Mouse (Mus musculus): ENCODE results near the gene Dusp5.

Gene Dusp5

GRCm38 (mm10) chr19:53539296-53539695 is 10.4 kb downstream of the Dusp5 start:
- in situ Hi-C loops (cut with MboI, MseI), result loop anchor here (5.0 to 10.0 kb wide), 2 partner anchors 114 to 137 kb away; no protein-coding TSS in a partner anchor

- in situ Hi-C loops (cut with MboI, MseI), result no loop called here
Measured at GRCm38 (mm10) chr19:53543602-53544001, 14.7 kb downstream of the Dusp5 start.

GRCm38 (mm10) chr19:53544923-53545561 is 16.1 kb downstream of the Dusp5 start:
- in situ Hi-C loops (cut with MboI, MseI), result no loop called here

GRCm38 (mm10) chr19:53547597-53547996 is 18.7 kb downstream of the Dusp5 start:
- in situ Hi-C loops (cut with MboI, MseI), result no loop called here

GRCm38 (mm10) chr19:53550972-53551371 is 22.1 kb downstream of the Dusp5 start:
- in situ Hi-C loops (cut with MboI, MseI), result no loop called here

- in situ Hi-C loops (cut with MboI, MseI), result no loop called here
Measured at GRCm38 (mm10) chr19:53552216-53552786, 23.4 kb downstream of the Dusp5 start.

GRCm38 (mm10) chr19:53552795-53553194 is 23.9 kb downstream of the Dusp5 start:
- in situ Hi-C loops (cut with MboI, MseI), result no loop called here

- in situ Hi-C loops (cut with MboI, MseI), result no loop called here
Measured at GRCm38 (mm10) chr19:53554402-53554801, 25.5 kb downstream of the Dusp5 start.

- in situ Hi-C loops (cut with MboI, MseI), result no loop called here
Measured at GRCm38 (mm10) chr19:53554981-53555616, 26.2 kb downstream of the Dusp5 start.

GRCm38 (mm10) chr19:53556841-53557240 is 27.9 kb downstream of the Dusp5 start:
- in situ Hi-C loops (cut with MboI, MseI), result no loop called here

- in situ Hi-C loops (cut with MboI, MseI), result no loop called here
Measured at GRCm38 (mm10) chr19:53557267-53557936, 28.5 kb downstream of the Dusp5 start.

GRCm38 (mm10) chr19:53560436-53560835 is 31.5 kb downstream of the Dusp5 start:
- in situ Hi-C loops (cut with MboI, MseI), result no loop called here

- in situ Hi-C loops (cut with MboI, MseI), result no loop called here
Measured at GRCm38 (mm10) chr19:53564174-53564573, 35.3 kb downstream of the Dusp5 start.

GRCm38 (mm10) chr19:53565565-53566277 is 36.8 kb downstream of the Dusp5 start:
- in situ Hi-C loops (cut with MboI, MseI), result no loop called here

GRCm38 (mm10) chr19:53567864-53568263 is 39.0 kb downstream of the Dusp5 start:
- in situ Hi-C loops (cut with MboI, MseI), result no loop called here

- in situ Hi-C loops (cut with MboI, MseI), result no loop called here
Measured at GRCm38 (mm10) chr19:53568553-53568952, 39.6 kb downstream of the Dusp5 start.

GRCm38 (mm10) chr19:53571056-53571455 is 42.1 kb downstream of the Dusp5 start:
- in situ Hi-C loops (cut with MboI, MseI), result no loop called here

GRCm38 (mm10) chr19:53571501-53572428 is 42.9 kb downstream of the Dusp5 start:
- in situ Hi-C loops (cut with MboI, MseI), result no loop called here

GRCm38 (mm10) chr19:53572607-53573006 is 43.7 kb downstream of the Dusp5 start:
- in situ Hi-C loops (cut with MboI, MseI), result no loop called here

GRCm38 (mm10) chr19:53573151-53573550 is 44.2 kb downstream of the Dusp5 start:
- in situ Hi-C loops (cut with MboI, MseI), result no loop called here

GRCm38 (mm10) chr19:53574131-53574530 is 45.2 kb downstream of the Dusp5 start:
- in situ Hi-C loops (cut with MboI, MseI), result no loop called here

All from T-helper 1 cell (primary cell).